Mouse (Mus musculus) left cerebral cortex, postnatal 4 days (tissue): ENCODE measurements around the gene Klhdc7a. TPM values are rescaled to one million over a fixed set of nuclear protein-coding genes. Genes with fewer than 3 reads are reported as not detected.

ENCODE experiments used
- DNase-seq: peaks from one replicate; pipeline ENCODE4 v3.0.0-alpha.2; 2022
- intact Hi-C: fragments of 180-260 bp; cut with DNase I; formaldehyde crosslinking; loops from one replicate; pipeline ENCODE4 v1.15.1; 2025
- microRNA-seq: library from miRNA; unstranded; fragments of <30 nt; microRNA quantifications from one replicate; pipeline ENCODE4 v1.2.0, GENCODE M21; 2022
- total RNA-seq, 2 experiments: library from RNA; stranded (reverse); gene quantifications; 2 replicates each; pipeline ENCODE4 v1.2.3; 2021

Gene Klhdc7a
- total RNA-seq, 2 experiments from 2014 or later: 1.0 to 1.2 TPM

DNA sequence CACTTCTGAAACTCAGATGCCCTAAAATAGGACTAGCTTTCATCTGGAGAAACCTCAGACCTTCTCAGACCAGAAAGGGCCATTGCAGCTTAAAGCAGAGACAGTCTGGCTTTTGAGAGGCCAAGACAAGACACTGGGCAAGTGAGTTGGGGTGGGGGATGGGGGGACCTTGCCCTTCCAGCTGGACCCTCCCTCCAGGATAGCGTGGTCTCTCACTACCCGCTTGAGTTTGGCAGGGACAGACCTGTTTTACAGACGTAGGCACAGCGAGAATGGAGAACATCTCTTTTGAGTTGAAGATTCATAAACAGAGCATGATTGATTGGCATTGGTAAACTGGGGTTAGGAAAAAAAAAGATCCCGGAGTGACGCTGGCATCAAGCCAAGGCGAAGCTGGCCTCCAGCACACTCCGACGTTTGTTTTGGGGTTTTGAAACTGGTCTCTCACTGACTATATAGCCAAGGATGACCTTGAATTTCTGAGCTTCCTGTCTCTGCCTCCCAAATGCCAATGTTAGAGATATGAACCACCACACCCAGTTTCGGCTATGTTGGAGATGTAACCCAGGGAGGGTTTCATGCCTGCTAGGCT is 7.0 kb downstream of the Klhdc7a start:
- no peak for DNase-seq
- intact Hi-C loops: no loop called here

DNA sequence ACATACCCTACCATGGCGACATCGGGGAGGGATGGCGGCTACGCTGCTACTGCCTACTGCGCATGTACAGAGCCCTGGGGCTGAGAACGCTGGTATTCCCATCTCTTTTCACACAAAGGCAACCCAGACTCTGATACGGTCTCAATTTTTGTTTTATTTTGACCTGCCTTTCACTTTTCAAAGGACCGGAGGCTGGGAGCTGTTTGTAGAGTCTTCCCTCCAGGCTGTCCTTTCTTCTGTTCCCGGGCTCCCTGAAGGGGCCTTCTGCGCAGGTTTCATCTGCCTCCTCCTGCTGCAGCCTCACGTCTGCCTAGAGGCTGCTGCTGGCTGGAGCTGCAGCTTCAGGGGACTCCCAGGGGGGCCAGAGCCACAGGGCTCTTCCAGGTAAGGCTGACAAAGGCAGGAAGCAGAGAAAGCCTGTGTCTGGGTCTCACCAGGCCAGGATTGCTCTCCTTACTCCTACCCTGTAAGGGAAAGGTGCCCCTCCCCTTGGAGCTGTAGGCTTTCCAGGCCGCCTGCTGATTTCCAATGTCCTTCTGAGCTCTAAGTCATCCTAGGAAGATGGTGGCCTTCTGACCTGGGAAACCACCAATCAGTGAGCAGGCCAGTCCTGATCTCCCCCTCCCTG is 7.6 kb downstream of the Klhdc7a start:
- no peak for DNase-seq
- intact Hi-C loops: no loop called here

DNA sequence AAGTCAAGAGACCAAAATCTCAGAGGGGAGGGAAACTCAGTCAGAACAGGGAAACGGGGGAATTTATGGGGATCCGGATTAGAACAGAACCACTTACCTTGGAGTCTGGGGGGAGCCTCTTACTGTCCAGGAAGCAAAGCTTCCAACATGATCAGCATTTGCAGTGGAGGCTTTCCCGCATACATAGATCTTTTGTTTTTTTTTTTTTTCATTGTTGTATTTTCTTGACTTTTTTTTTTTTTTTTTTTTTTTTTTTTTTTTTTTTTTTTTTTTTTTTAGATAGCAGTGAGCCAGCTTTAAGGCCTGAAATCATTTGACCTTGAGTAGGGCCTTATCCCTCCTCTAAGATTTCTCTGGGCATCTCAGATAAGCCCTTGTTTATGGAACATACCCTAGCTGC is 8.6 kb downstream of the Klhdc7a start:
- DNase-seq: no peak

GRCm38 (mm10) chr4:139950876-139951485 is 16.8 kb downstream of the Klhdc7a start:
- intact Hi-C loops: no loop called here
- DNase-seq: no peak

More for the DNA sequence above, 8.6 kb downstream of the Klhdc7a start:
- intact Hi-C loops: no loop called here

GRCm38 (mm10) chr4:139950431-139950848 is 17.4 kb downstream of the Klhdc7a start:
- intact Hi-C loops: no loop called here
- DNase-seq: peak; percentile 63

- DNase-seq: peak; percentile 75
- intact Hi-C loops: no loop called here
Measured at GRCm38 (mm10) chr4:139948591-139948990, 19.2 kb downstream of the Klhdc7a start.

DNA sequence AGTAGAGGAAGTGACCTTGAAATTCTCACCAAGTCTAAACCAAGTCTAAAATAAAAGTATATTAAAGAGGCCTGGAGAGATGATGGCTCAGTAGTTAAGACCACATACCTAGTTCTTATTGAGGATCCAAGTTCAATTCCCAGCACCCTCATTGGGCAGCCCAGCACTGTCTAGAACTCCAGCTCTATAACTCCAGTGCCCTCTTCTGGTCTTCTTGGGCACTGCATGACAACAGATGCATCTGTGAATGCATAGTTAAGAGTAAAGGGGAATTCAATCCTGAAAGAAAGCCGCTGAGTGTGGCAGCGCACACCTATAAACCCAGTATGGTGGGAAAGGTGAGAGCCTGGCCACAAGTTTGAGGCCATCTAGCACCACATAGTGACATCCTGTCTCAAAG is 20.5 kb downstream of the Klhdc7a start:
- no peak for DNase-seq
- intact Hi-C loops: no loop called here

- no peak for DNase-seq
Measured at GRCm38 (mm10) chr4:139941831-139942230, 26.0 kb downstream of the Klhdc7a start.

GRCm38 (mm10) chr4:139935557-139935956 is 32.3 kb downstream of the Klhdc7a start:
- no peak for DNase-seq
- intact Hi-C loops: no loop called here

More at GRCm38 (mm10) chr4:139941831-139942230, 26.0 kb downstream of the Klhdc7a start:
- intact Hi-C loops: no loop called here

GRCm38 (mm10) chr4:139932970-139933801 is 34.6 kb downstream of the Klhdc7a start:
- intact Hi-C loops: no loop called here
- peak; percentile 94 for DNase-seq

DNA sequence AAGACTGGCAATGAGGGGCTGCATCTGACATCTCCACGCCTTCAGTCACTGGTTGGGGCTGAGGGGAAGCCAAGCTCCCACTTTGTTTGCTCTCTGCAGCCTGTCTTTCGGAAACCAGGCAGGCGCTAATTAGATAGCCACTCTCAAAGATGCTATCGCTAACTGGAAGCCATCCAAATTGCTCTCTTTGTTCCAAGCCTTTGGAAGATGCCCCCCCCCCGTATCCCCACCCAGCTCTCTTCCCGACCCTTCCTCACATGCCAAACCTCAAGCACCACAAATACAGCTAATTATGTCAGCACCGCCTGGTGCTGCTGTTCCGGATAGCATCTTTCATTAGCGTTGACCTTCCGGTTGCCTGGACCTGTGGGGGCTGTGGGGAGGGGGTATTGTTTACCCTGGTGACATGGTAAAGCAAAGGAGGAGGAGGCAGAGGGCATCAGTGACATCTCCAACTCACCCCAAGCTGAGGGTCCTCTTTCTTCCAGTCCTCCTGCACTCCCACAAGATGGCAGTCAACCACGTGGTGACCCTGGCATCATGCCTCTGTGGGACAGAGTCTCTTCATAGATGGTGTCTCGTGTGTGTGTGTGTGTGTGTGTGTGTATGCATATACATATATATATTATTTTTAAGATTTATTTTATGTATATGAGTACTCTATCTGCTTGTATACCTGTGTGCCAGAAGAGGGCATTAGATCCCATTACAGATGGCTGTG is 35.9 kb downstream of the Klhdc7a start:
- peak; percentile 67 for DNase-seq
- intact Hi-C loops: no loop called here

DNA sequence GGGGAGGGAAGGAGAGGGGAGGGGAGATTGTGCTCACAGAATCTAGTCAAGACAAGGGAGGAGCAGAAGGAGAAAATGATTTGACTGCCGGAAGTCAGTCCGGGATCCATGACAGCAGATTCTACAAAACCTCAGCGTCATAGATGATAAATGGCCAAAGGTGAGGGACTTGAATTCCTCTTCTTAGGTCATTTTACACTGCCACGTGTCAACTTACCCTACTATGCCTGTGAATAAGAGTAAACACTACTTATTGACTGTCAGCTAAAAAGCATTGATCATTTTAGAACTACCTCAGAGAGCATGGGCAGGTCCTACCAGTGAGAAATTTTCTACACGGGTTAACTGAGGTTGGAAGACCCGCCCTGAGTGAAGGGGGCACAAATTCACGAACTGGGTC is 36.9 kb downstream of the Klhdc7a start:
- intact Hi-C loops: no loop called here

GRCm38 (mm10) chr4:139926161-139926561 is 41.7 kb downstream of the Klhdc7a start:
- DNase-seq: no peak
- intact Hi-C loops: no loop called here

More for the DNA sequence above, 36.9 kb downstream of the Klhdc7a start:
- DNase-seq: no peak

DNA sequence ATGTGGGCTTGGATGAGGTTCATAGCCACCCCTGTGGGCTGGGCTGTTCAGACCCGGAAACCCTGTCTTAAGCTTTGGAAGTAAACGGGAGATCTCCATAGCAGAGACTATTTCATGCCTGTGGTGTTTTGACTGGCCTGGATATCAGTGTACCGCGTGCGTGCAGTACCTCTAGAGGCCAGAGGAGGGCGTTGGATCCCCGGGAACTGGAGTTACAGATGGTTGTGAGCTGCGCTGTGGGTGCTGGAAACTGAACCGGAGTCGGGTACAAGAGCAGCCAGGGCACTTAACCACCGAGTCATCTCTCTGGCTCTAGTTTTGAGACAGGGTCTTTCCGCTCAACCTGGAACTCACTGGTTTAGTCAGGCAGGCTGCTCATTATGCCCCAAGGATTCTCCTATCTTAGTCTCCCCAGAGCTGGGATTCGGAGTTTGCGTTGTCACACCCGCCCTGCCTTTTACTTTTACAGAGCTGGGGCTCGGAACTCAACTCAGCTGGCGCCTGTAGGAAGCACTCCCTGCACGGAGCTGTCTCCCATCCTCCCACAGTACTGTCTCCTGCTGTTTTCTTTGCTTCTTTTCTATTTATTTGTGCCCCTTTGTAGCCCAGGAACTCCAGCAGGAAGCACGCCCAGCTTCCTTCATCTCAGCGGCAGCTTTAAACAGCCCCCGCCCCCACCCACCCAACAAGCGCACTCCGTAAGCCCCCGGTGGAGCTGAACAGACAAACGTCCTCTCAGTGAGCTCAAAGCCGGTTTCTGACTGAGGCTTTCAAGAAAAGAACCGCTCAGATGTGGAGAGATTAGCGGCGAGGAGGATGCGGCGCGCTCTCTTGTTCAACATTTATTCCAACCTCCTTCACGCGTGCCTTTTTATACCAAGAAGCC is 42.3 kb downstream of the Klhdc7a start:
- intact Hi-C loops: no loop called here
- DNase-seq: no peak

DNA sequence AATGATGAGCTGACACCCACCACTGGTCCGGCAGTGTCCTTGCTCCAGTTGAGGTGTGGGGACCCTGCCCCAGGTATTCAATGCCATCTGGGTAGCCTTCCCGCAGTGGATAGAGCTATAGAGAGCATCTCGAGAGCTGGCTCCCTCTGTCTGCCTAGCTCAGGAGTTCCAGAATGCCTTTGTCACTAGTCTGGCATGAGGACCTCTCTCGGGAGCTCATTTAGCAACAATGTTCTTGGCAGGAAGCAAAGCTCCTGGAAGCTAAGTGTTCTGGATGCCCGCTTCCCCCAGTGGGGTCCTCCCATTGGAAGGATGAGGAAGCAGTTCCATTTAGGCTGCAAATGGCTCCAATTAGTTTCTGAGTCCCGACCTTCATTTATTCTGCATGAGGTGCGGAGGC is 51.1 kb downstream of the Klhdc7a start:
- no peak for DNase-seq
- intact Hi-C loops: no loop called here

Small RNA genes within 50 kb of the gene (microRNA-seq; reads per million reads assigned to microRNA genes)
- not detected for gene Mir2139

Other genes with a start within 250 kb of the Klhdc7a start
- under 1 TPM in 1 of 2 experiments, not detected in 1; 0.06 TPM for gene Pax7, start 134.5 kb downstream of the Klhdc7a start, total RNA-seq